Mouse (Mus musculus) cerebellum, adult 2 months (tissue): Measurements from ENCODE around the gene Ep400. TPM values are rescaled to one million over a fixed set of nuclear protein-coding genes. Genes with fewer than 3 reads are reported as not detected.
"Not testable (repeated sequence)": the region's sequence is repeated elsewhere in the genome, so short reads cannot be mapped to it uniquely, and the experiment has no call there.

Experiments
- DNase-seq, 2 experiments: peaks; one replicate each; pipeline ENCODE4 v3.0.0; 2021
- H3K27ac ChIP-seq: fragments of 200-500 bp; 2 replicates; pipeline ENCODE4 v1.5.1; 2012; ENCODE audit warnings: low read length, control low read depth, inconsistent platforms; ENCODE audit not compliant: insufficient read depth
- H3K27me3 ChIP-seq: fragments of 200-500 bp; 2 replicates; pipeline ENCODE4 v1.6.1; 2012; ENCODE audit warnings: inconsistent platforms, mild to moderate bottlenecking, low read length, moderate library complexity; ENCODE audit not compliant: control insufficient read depth, insufficient read depth
- H3K4me1 ChIP-seq: fragments of 200-500 bp; 2 replicates; pipeline ENCODE4 v1.6.1; 2011; ENCODE audit warnings: low read length; ENCODE audit not compliant: control insufficient read depth, insufficient read depth
- H3K4me3 ChIP-seq: fragments of 200-500 bp; replicated peaks from 2 replicates; pipeline ENCODE3; 2011; ENCODE audit warnings: mild to moderate bottlenecking, low read depth, low read length, control low read depth; ENCODE audit not compliant: insufficient read depth
- CTCF ChIP-seq: fragments of 200-500 bp; IDR thresholded peaks from 2 replicates; pipeline ENCODE4 v1.5.1; 2011; ENCODE audit warnings: low read depth, mild to moderate bottlenecking, control low read depth, low read length, moderate library complexity, borderline replicate concordance; ENCODE audit not compliant: insufficient read depth
- POLR2A ChIP-seq: fragments of 200-500 bp; IDR thresholded peaks from 2 replicates; pipeline ENCODE4 v1.6.1; 2011; ENCODE audit warnings: low read length, control low read depth, borderline replicate concordance; ENCODE audit not compliant: insufficient read depth
- WGBS: fragments of 180-500 bp; shearing (Covaris S2); methylation state at CpG from one replicate; pipeline ENCODE4 v1.1.7; 2018; 5-methylcytosine and 5-hydroxymethylcytosine counted together
- polyA plus RNA-seq: library from polyadenylated mRNA; depleted of rRNA; stranded (reverse); fragments of >200 nt; gene quantifications from 2 replicates; pipeline ENCODE4 v1.2.3, GENCODE M21; 2012

The Ep400 gene
- polyA plus RNA-seq, 1 experiment = 36.4 TPM

DNA sequence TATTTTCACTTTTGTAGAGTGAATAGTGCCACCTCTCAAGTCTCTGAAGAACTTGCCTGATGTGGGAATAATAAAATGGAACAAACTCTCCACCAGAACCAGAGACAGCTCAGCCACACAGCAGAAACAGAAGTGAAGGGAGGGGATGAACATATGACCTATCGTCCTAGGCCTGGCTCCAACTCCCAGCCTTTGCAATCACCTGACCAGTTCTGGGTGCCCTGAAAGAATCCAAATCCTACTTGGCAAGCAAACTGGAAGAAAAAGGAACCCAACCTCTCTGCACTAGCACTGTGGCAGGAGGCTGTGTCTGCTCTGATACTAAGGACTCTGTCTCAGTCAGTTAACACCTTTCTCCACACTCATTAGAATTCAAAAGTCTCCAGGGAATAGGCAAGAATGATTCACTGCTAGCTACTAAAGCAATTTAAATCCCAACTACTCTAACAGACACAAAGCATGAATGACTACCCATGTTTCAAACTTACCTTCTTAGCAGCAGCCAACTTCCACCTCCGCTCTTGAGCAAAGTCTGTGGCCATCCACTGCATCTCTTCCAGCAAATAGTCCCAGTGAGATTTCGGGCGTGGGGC is 37.2 kb downstream of the Ep400 start:
- TF ChIP-seq CTCF = no peak
- no peak for TF ChIP-seq POLR2A
- peak in 1 of 2 experiments; percentile 18 for DNase-seq
- Histone ChIP-seq H3K4me1 (no peaks in the 10 kb centered on the region), H3K27me3 (no peaks in the 10 kb centered on the region), H3K4me3 (no peak overlapping the region), H3K27ac (no peak overlapping the region)
- 74% methylated on average over 4 of the region's 4 CpGs for WGBS

DNA sequence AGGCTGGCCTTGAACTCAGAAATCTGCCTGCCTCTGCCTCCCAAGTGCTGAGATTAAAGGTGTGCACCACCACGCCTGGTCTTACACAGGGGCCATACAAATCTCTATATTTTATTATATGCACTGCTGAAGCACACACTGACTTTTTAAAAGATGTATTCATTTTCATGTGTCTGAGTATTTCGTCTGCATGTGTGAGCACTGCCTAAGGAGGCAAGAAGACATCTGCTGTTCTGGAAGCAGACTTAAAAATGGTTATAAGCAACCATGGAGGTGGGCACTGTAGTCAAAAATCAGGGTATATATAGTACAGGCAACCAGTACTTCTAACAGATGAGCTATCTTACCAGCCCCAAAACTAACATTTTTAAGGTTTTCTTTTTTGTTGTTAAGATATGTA is 39.3 kb downstream of the Ep400 start:
- TF ChIP-seq POLR2A = no peak
- TF ChIP-seq CTCF = no peak
- Histone ChIP-seq H3K4me1 (no peaks in the 10 kb centered on the region), H3K4me3 (no peak overlapping the region), H3K27me3 (no peaks in the 10 kb centered on the region), H3K27ac (no peak overlapping the region)
- WGBS = 95% methylated on average over 2 of the region's 2 CpGs
- no peak for DNase-seq

DNA sequence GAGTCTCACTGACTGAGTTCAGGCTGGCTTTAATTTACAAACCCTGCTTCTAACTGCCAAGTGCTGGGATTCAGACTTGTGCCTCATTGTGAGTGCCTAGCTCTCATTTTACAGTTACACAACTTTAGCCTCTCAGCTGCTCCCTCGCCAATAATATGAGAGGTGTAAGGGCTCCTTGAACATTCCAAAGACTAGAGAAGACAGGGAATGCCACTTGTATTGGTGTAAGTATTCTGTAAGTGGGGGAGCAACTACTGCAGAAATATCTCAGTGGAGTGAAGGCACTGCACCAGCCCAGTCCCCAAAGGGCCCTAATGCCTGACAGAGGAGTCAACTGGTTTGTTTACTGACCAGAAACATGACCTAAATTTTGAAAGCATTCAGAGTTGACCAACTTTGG is 42.7 kb downstream of the Ep400 start:
- 88% methylated on average over 1 of the region's 1 CpGs for WGBS
- no peak overlapping the region for H3K4me3 ChIP-seq
- H3K4me1 ChIP-seq = no peaks in the 10 kb centered on the region
- no peak overlapping the region for H3K27ac ChIP-seq
- no peaks in the 10 kb centered on the region for H3K27me3 ChIP-seq
- TF ChIP-seq POLR2A (no peak), CTCF (no peak)
- DNase-seq = no peak

DNA sequence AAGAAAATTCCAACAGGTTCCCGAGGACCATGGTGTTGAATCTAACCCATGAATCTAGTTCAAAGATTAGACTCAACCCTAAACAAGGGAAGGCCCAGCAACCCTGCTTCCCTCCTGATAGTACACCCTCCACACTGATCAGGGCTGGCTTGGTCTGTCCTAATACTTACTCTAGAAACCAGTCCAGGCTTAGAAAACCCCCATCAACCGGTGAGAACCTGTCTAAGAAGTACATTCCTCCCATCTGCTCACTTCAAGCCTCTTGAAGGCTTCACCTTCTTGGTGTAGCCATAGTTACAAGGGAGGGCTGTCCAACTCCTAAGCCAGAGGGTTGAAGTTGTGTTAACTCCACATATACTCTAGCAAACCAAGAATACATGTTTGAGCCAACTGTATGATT is 47.0 kb downstream of the Ep400 start:
- TF ChIP-seq CTCF (no peak), POLR2A (no peak)
- Histone ChIP-seq H3K4me3 (no peak overlapping the region), H3K27ac (no peak overlapping the region), H3K27me3 (no peaks in the 10 kb centered on the region), H3K4me1 (no peaks in the 10 kb centered on the region)
- DNase-seq = no peak
- 94% methylated on average over 2 of the region's 2 CpGs for WGBS

DNA sequence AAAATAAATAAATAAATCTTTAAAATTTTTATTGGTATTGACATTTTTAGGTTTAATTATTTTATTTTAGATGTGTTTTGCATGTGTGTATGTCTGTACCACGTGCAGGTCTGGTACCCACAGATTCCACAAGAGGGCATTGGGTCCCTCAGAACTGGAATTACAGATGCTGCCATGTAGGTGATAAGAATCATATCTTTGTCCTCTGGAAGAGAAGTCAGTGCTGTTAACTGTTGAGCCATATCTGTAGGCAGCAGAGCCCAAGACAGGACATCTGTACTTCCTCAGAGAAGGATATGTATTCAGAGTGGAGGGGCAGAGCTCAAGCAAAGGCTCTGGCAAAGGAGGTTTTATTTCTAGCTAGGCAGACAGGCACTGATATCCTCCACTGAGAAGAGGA is 49.1 kb downstream of the Ep400 start:
- H3K4me1 ChIP-seq, H3K27me3 ChIP-seq, H3K27ac ChIP-seq, H3K4me3 ChIP-seq, DNase-seq: not testable (repeated sequence)
- 96% methylated on average over 1 of the region's 1 CpGs for WGBS

DNA sequence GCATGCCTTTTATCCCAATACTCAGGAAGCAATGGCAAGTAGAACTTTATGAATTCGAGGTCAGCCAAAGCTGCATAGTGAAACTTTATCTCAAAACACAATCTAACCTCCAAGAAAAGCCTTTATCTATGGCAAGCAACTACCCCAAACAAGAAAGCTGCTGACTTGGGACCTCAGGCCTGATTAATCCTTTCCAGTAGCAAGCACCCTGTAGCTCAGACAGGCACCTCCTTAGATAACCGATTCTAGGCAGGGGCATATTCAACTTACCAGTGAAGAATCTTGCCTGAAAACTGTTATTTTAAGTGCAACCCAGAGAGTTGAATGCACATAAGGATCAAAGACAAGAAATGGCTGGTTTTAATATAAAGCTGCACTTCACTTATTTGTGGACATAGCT is 59.1 kb downstream of the Ep400 start:
- 91% methylated on average over 2 of the region's 2 CpGs for WGBS
- Histone ChIP-seq H3K27ac (no peak overlapping the region), H3K27me3 (no peaks in the 10 kb centered on the region), H3K4me1 (no peaks in the 10 kb centered on the region), H3K4me3 (no peak overlapping the region)
- DNase-seq = no peak
- no peak for TF ChIP-seq CTCF
- TF ChIP-seq POLR2A = no peak

DNA sequence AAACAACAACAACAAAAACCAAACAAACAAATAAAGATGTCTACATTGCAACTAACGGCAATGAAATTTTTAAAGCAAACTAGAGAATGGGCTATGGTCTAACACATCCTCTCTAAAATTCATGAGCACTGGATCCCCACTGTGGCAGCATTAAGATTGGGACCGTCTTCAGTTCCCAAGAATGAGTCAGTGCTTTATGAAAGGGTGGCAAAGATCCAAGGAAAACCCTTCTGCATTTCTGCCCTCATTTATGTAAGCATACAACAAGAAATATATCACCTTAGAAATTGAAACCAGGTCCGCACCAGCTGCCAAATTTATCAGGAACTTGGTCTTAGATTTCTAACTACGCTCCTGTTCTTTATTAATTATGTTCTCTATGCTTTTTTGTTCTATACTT is 61.3 kb downstream of the Ep400 start:
- H3K27me3 ChIP-seq = no peaks in the 10 kb centered on the region
- WGBS = 68% methylated on average over 4 of the region's 4 CpGs
- DNase-seq = peak in 1 of 2 experiments; percentile 13
- H3K27ac ChIP-seq = no peak overlapping the region
- H3K4me1 ChIP-seq = no peaks in the 10 kb centered on the region
- TF ChIP-seq CTCF = no peak
- TF ChIP-seq POLR2A = no peak
- H3K4me3 ChIP-seq = no peak overlapping the region

DNA sequence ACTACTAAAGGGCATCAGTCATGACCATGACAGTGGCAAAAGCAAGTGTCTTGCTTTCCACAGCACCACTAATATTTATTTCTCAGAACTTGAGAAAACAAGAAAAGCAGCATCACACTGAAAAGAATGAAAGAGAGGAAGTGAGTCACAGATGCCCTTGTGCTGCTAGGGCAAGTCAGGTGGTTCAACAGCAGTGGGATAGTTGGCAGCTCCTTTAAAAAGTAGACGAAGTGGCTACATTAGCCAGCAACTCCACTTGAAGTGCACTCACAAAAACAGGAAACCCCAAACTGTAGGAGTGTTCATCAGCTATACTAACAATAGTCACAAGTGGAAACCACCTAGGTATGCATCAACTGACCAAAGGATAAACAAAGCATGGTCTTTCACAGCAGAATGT is 66.5 kb downstream of the Ep400 start:
- H3K27ac ChIP-seq = no peak overlapping the region
- no peak for DNase-seq
- no peaks in the 10 kb centered on the region for H3K27me3 ChIP-seq
- no peak overlapping the region for H3K4me3 ChIP-seq
- H3K4me1 ChIP-seq = no peaks in the 10 kb centered on the region
- TF ChIP-seq POLR2A (no peak), CTCF (no peak)
- 87% methylated on average over 1 of the region's 1 CpGs for WGBS

DNA sequence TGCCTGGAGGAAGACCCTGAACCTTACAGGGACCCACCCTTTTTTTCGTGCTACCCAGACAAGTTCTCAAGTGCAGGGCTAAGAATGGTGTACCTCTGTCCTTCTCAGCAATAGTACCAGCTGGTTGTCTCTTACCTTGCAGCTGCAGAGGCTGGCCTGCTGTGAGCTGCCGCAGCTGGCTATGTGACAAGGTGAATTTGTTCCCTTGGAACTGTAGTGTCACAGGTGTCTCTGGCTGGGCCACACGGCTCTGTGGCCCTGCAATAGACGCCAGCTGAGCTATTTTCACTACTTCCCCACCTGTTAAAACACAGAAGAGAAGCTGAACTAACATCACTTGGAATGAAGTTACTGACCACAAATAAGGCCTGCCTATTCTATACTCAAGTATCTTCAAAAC is 71.9 kb downstream of the Ep400 start:
- TF ChIP-seq POLR2A (no peak), CTCF (no peak)
- Histone ChIP-seq H3K27ac (no peak overlapping the region), H3K4me1 (no peaks in the 10 kb centered on the region), H3K4me3 (no peak overlapping the region), H3K27me3 (no peaks in the 10 kb centered on the region)
- no peak for DNase-seq
- WGBS = 77% methylated on average over 4 of the region's 4 CpGs
